Mouse (Mus musculus) cerebellum, adult 2 months (tissue): Measurements from ENCODE around the gene Tbc1d10b.

Experiments used
- CTCF ChIP-seq: fragments of 200-500 bp; IDR thresholded peaks from 2 replicates; pipeline ENCODE4 v1.5.1; 2011; ENCODE audit warnings: low read depth, mild to moderate bottlenecking, control low read depth, low read length, moderate library complexity, borderline replicate concordance; ENCODE audit not compliant: insufficient read depth
- POLR2A ChIP-seq: fragments of 200-500 bp; IDR thresholded peaks from 2 replicates; pipeline ENCODE4 v1.6.1; 2011; ENCODE audit warnings: low read length, control low read depth, borderline replicate concordance; ENCODE audit not compliant: insufficient read depth

GRCm38 (mm10) chr7:127185601-127186000, 22.7 kb downstream of the Tbc1d10b start:
- TF ChIP-seq CTCF (no peak), POLR2A (no peak)
